Mouse (Mus musculus) ES-E14 (cell line): ENCODE results near the gene Zfp653. TPM values are rescaled to one million over a fixed set of nuclear protein-coding genes. Genes with fewer than 3 reads are reported as not detected.

ENCODE experiments used
- DNase-seq: peaks from one replicate; pipeline ENCODE4 v3.0.0-alpha.2; 2013; ENCODE audit warnings: low read depth, low spot score
- H3K27ac ChIP-seq: 2 replicates; pipeline ENCODE4 v1.5.1; 2012; ENCODE audit warnings: low read depth, mild to moderate bottlenecking, low read length, moderate library complexity, mixed read lengths; ENCODE audit not compliant: poor library complexity, insufficient read depth, severe bottlenecking
- H3K36me3 ChIP-seq: 2 replicates; pipeline ENCODE4 v1.6.1; 2012; ENCODE audit warnings: mild to moderate bottlenecking, low read length, moderate library complexity, mixed read lengths; ENCODE audit not compliant: control insufficient read depth, poor library complexity, insufficient read depth, severe bottlenecking
- H3K4me1 ChIP-seq, 2 experiments: fragments of 150-350 bp in 1 of 2; sonication (generic) in 1 of 2; 2 replicates each; pipeline ENCODE4 v1.6.1; 2012; ENCODE audit warnings: low read length in 2 of 2, mild to moderate bottlenecking in 1 of 2, mixed read lengths in 1 of 2; ENCODE audit not compliant: control insufficient read depth in 2 of 2, insufficient read depth in 2 of 2, poor library complexity in 1 of 2
- H3K4me3 ChIP-seq, 2 experiments: fragments of 150-350 bp in 1 of 2; sonication (generic) in 1 of 2; 2 replicates each; pipeline ENCODE4 v1.5.1; 2012; ENCODE audit warnings: low read length in 2 of 2, low read depth in 1 of 2, mild to moderate bottlenecking in 1 of 2, mixed read lengths in 1 of 2; ENCODE audit not compliant: insufficient read depth in 1 of 2, poor library complexity in 1 of 2, severe bottlenecking in 1 of 2
- H3K9ac ChIP-seq: 2 replicates; pipeline ENCODE4 v1.6.1; 2012; ENCODE audit warnings: low read depth, mild to moderate bottlenecking, low read length, mixed read lengths; ENCODE audit not compliant: poor library complexity, insufficient read depth, severe bottlenecking
- H3K9me3 ChIP-seq: fragments of 150-350 bp; sonication (generic); 2 replicates; pipeline ENCODE4 v1.6.1; 2012; ENCODE audit warnings: low read depth, mild to moderate bottlenecking, low read length; ENCODE audit not compliant: control insufficient read depth, insufficient read depth
- CHD2 ChIP-seq: IDR thresholded peaks from 2 replicates; pipeline ENCODE4 v1.6.1; 2014; ENCODE audit warnings: mild to moderate bottlenecking, low read depth, low read length, inconsistent platforms
- HCFC1 ChIP-seq: IDR thresholded peaks from 2 replicates; pipeline ENCODE4 v1.6.1; 2012; ENCODE audit warnings: low read length, inconsistent platforms, borderline replicate concordance; ENCODE audit not compliant: insufficient read depth
- MAFK ChIP-seq: IDR thresholded peaks from 2 replicates; pipeline ENCODE4 v1.6.1; 2014; ENCODE audit warnings: mild to moderate bottlenecking, low read depth, low read length, inconsistent platforms; ENCODE audit not compliant: insufficient read depth
- ZC3H11A ChIP-seq: IDR thresholded peaks from 2 replicates; pipeline ENCODE4 v1.6.1; 2012; ENCODE audit warnings: low read depth, mild to moderate bottlenecking, inconsistent platforms, low read length, borderline replicate concordance
- ZNF384 ChIP-seq: IDR thresholded peaks from 2 replicates; pipeline ENCODE4 v1.6.1; 2012; ENCODE audit warnings: low read depth, low read length, inconsistent platforms
- in situ Hi-C, 2 experiments: fragments of 600-800 bp; cut with MboI; formaldehyde crosslinking; loops; one replicate each; pipeline ENCODE4 v1.15.1; 2025; ENCODE audit warnings: low sequenced_read_pairs in 2 of 2, inconsistent platforms in 1 of 2; ENCODE audit not compliant: unreplicated experiment in 2 of 2
- total RNA-seq: library from RNA; depleted of rRNA; stranded (reverse); fragments of 300-350 nt; gene quantifications from 2 replicates; pipeline ENCODE4 v1.2.3, GENCODE M21; 2012

The Zfp653 gene
- total RNA-seq, 1 experiment: 10.9 TPM

DNA sequence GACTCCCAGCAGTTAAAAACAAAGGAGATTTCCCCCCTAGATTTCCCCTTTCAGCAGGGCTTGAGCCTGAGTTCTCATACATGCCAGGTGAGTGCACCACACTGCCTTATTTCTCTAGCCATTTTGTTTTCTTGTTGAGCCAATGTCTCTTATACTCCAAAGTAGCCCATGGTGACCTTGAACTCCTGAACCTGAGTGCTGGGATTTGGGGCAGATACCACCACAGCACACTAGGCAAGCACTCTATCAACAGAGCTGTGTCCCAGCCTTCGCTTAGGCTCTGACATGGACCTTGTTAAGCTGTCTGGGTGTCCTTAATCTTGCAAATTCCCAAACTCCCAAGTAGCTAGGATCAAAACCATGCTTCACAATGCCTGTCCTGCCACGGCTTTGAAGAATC, 29.3 kb downstream of the Zfp653 start:
- Histone ChIP-seq H3K9me3 (no peaks in the 10 kb centered on the region), H3K27ac (no peak overlapping the region), H3K9ac (no peak overlapping the region), H3K4me1 (peaks cover 5 to 6% of the 10 kb centered on the region in 2 experiments; a peak in 2 of 4 replicates), H3K4me3 (no peak overlapping the region), H3K36me3 (no peaks in the 10 kb centered on the region)
- DNase-seq: no peak
- in situ Hi-C loops: no loop called here
- TF ChIP-seq HCFC1 (no peak), MAFK (no peak), ZC3H11A (no peak), CHD2 (no peak), ZNF384 (no peak)

DNA sequence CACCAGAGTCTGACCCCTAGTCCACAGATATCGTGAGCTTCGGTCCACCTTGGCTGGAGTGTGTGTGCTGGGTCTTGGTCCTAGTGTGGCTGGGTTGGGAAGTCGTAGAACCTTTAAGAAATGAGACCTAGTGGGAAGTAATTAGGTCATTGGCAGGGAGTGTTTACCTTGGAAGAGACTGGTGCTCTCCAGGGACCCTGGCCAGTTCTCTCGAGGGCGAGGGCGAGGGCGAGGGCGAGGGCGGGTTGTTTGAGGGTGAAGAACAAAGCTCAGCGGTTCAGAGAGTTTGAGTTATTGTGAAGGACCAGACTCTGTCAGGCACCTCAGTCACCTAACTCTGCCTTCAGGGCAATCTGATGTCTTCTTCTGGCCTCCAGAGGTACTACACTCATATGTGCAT, 33.4 kb downstream of the Zfp653 start:
- Histone ChIP-seq H3K36me3 (no peaks in the 10 kb centered on the region), H3K9me3 (no peaks in the 10 kb centered on the region), H3K4me3 (no peak overlapping the region), H3K4me1 (peaks cover 10 to 17% of the 10 kb centered on the region in 2 experiments), H3K27ac (no peak overlapping the region; the same call in 1 of the 2 replicates), H3K9ac (no peak overlapping the region)
- DNase-seq: no peak
- TF ChIP-seq CHD2: no peak
- no peak for TF ChIP-seq ZC3H11A
- TF ChIP-seq ZNF384: no peak
- TF ChIP-seq MAFK: no peak
- no peak for TF ChIP-seq HCFC1
- in situ Hi-C loops: no loop called here

DNA sequence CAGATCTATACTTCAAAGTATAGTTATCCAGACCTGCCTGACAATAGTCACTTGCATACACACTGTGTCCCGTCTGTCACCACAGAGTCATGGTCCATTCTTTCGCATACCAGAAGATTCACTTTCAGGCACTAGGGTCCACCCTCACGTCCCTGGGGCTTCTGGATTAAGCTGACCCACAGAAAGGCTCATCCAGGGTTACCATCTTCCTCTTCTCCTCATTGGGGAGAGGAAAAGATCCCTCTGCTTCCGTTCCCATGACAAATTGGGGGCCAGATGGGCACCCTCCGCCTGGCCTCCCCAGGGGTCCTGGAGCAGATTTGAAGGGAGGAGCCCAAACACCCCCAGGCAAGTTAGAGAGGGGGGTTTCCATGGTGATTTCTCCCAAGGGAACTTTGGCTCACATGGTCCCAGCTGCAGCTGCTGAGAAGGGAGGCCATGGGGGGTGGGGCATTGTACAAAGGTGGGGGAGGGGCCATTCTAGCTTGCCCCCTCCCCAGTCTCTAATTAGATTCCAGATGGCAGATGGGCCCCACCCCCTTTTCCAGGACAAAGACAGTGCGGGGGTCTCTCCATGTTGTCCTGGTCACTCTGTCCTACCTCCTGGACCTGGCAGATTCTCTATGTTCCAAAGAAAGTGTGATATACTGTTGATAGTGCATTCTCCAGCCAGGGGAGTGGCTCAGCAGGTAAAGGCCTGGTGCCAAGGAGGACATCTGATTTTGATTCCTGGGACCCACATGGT, 35.7 kb downstream of the Zfp653 start:
- Histone ChIP-seq H3K36me3 (no peaks in the 10 kb centered on the region), H3K4me3 (no peak overlapping the region), H3K9ac (no peak overlapping the region), H3K4me1 (peaks cover 4 to 12% of the 10 kb centered on the region in 2 experiments), H3K9me3 (no peaks in the 10 kb centered on the region), H3K27ac (no peak overlapping the region)
- TF ChIP-seq ZNF384: no peak
- TF ChIP-seq ZC3H11A: no peak
- TF ChIP-seq MAFK: no peak
- TF ChIP-seq HCFC1: no peak
- no peak for TF ChIP-seq CHD2
- in situ Hi-C loops: no loop called here
- no peak for DNase-seq

DNA sequence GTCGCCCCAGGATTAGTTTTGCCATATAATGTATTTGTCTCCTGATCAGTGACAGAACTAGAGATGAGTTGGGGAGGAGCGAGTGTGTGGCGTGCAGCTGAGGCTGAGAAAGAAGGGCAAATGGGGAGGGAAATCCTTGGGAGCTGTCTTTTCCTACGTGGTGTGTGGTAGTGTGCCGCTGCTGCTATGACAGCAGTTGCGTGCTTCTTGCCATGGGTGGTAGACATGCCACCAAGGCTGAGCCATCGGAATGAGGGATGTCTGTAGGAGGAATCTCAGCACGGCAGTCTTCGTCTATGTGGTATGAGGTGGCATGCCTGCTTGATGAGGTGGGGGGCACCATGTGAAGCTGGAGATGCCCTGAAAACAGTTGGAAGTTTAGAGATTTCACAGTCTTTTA, 40.8 kb downstream of the Zfp653 start:
- H3K4me3 ChIP-seq: no peak overlapping the region
- no peaks in the 10 kb centered on the region for H3K9me3 ChIP-seq
- DNase-seq: no peak
- H3K9ac ChIP-seq: no peak overlapping the region
- no peak overlapping the region for H3K27ac ChIP-seq
- no peak for TF ChIP-seq ZNF384
- TF ChIP-seq HCFC1: no peak
- TF ChIP-seq MAFK: no peak
- TF ChIP-seq ZC3H11A: no peak
- TF ChIP-seq CHD2: no peak
- peaks cover 4 to 12% of the 10 kb centered on the region in 2 experiments; a peak in 3 of 4 replicates for H3K4me1 ChIP-seq
- no peaks in the 10 kb centered on the region for H3K36me3 ChIP-seq
- in situ Hi-C loops: no loop called here
